Mouse (Mus musculus) spleen, adult 2 months (tissue): ENCODE measurements around the gene Metap1d. TPM values are rescaled to one million over a fixed set of nuclear protein-coding genes. Genes with fewer than 3 reads are reported as not detected.

Experiments used
- DNase-seq, 2 experiments: peaks; one replicate each; pipeline versions ENCODE4 v3.0.0 to v3.0.0-alpha.2; 2012 to 2021; ENCODE audit warnings: low spot score in 2 of 2, low read depth in 1 of 2
- H3K27ac ChIP-seq: fragments of 200-500 bp; 2 replicates; pipeline ENCODE4 v1.5.1; 2012; ENCODE audit warnings: low read length, inconsistent platforms; ENCODE audit not compliant: insufficient read depth
- H3K27me3 ChIP-seq: fragments of 200-500 bp; 2 replicates; pipeline ENCODE4 v1.6.1; 2012; ENCODE audit warnings: mild to moderate bottlenecking, moderate library complexity, low read length, inconsistent platforms; ENCODE audit not compliant: control insufficient read depth, insufficient read depth
- H3K36me3 ChIP-seq: fragments of 200-500 bp; 2 replicates; pipeline ENCODE4 v1.6.1; 2012; ENCODE audit warnings: mild to moderate bottlenecking, low read length, inconsistent platforms; ENCODE audit not compliant: control insufficient read depth, insufficient read depth
- H3K4me1 ChIP-seq: fragments of 200-500 bp; 2 replicates; pipeline ENCODE4 v1.6.1; 2011; ENCODE audit warnings: inconsistent platforms; ENCODE audit not compliant: control insufficient read depth, insufficient read depth, insufficient read length
- H3K4me3 ChIP-seq: fragments of 200-500 bp; 2 replicates; pipeline ENCODE4 v1.5.1; 2011; ENCODE audit warnings: mild to moderate bottlenecking, inconsistent platforms; ENCODE audit not compliant: insufficient read depth, insufficient read length; ENCODE audit errors: extremely low read depth
- CTCF ChIP-seq: fragments of 200-500 bp; IDR thresholded peaks from 2 replicates; pipeline ENCODE4 v1.5.1; 2011; ENCODE audit warnings: mild to moderate bottlenecking, inconsistent platforms; ENCODE audit not compliant: insufficient read depth, insufficient read length, insufficient replicate concordance; ENCODE audit errors: extremely low read depth
- POLR2A ChIP-seq: fragments of 200-500 bp; IDR thresholded peaks from 2 replicates; pipeline ENCODE4 v1.6.1; 2011; ENCODE audit warnings: low read depth, low read length, inconsistent platforms
- WGBS: fragments of 180-500 bp; shearing (Covaris S2); methylation state at CpG from one replicate; pipeline ENCODE4 v1.1.7; 2018; 5-methylcytosine and 5-hydroxymethylcytosine counted together
- polyA plus RNA-seq: library from polyadenylated mRNA; depleted of rRNA; stranded (reverse); fragments of >200 nt; gene quantifications from 2 replicates; pipeline ENCODE4 v1.2.3, GENCODE M21; 2012

The Metap1d gene
- polyA plus RNA-seq, 1 experiment = 10.5 TPM

GRCm38 (mm10) chr2:71528714-71529510 lies 75.8 kb downstream of the Metap1d start:
- Histone ChIP-seq H3K4me3 (peak overlapping the region; percentile 44; the same call in 1 of the 2 replicates), H3K4me1 (peaks cover 14% of the 10 kb centered on the region)
- no peak for TF ChIP-seq CTCF
- no peak for TF ChIP-seq POLR2A

GRCm38 (mm10) chr2:71529511-71530351 lies 76.7 kb downstream of the Metap1d start:
- TF ChIP-seq CTCF (no peak), POLR2A (no peak)
- no peak for DNase-seq
- Histone ChIP-seq H3K4me1 (peaks cover 14% of the 10 kb centered on the region), H3K36me3 (no peaks in the 10 kb centered on the region), H3K27ac (no peak overlapping the region), H3K27me3 (peaks cover 54% of the 10 kb centered on the region), H3K4me3 (peak overlapping the region; percentile 44; the same call in 1 of the 2 replicates)
- 2% methylated on average over 60 of the region's 60 CpGs for WGBS

More at GRCm38 (mm10) chr2:71528714-71529510, 75.8 kb downstream of the Metap1d start:
- WGBS = 2% methylated on average over 56 of the region's 57 CpGs
- Histone ChIP-seq H3K36me3 (no peaks in the 10 kb centered on the region), H3K27me3 (peaks cover 49% of the 10 kb centered on the region), H3K27ac (no peak overlapping the region)
- no peak for DNase-seq

- 6% methylated on average over 34 of the region's 34 CpGs for whole genome bisulfite sequencing
- H3K27ac ChIP-seq = no peak overlapping the region
- peaks cover 14% of the 10 kb centered on the region for H3K4me1 ChIP-seq
- H3K27me3 ChIP-seq = peaks cover 55% of the 10 kb centered on the region
- TF ChIP-seq POLR2A (no peak), CTCF (no peak)
- no peaks in the 10 kb centered on the region for H3K36me3 ChIP-seq
- no peak overlapping the region; the same call in 1 of the 2 replicates for H3K4me3 ChIP-seq
- DNase-seq = no peak
Observed at GRCm38 (mm10) chr2:71530391-71531123, 77.5 kb downstream of the Metap1d start.

GRCm38 (mm10) chr2:71531124-71531590 lies 78.1 kb downstream of the Metap1d start:
- no peak for DNase-seq
- H3K36me3 ChIP-seq = no peaks in the 10 kb centered on the region
- TF ChIP-seq POLR2A (no peak), CTCF (no peak)
- 7% methylated on average over 12 of the region's 12 CpGs for WGBS
- H3K4me1 ChIP-seq = peaks cover 14% of the 10 kb centered on the region
- H3K27ac ChIP-seq = no peak overlapping the region
- no peak overlapping the region for H3K4me3 ChIP-seq
- H3K27me3 ChIP-seq = peaks cover 56% of the 10 kb centered on the region

- H3K27me3 ChIP-seq = peaks cover 63% of the 10 kb centered on the region
- TF ChIP-seq CTCF (no peak), POLR2A (no peak)
- no peak overlapping the region for H3K4me3 ChIP-seq
- no peak for DNase-seq
- H3K27ac ChIP-seq = no peak overlapping the region
- 6% methylated on average over 43 of the region's 43 CpGs for WGBS
- no peaks in the 10 kb centered on the region for H3K36me3 ChIP-seq
- H3K4me1 ChIP-seq = peaks cover 14% of the 10 kb centered on the region
Observed at GRCm38 (mm10) chr2:71531990-71532970, 79.2 kb downstream of the Metap1d start.

- TF ChIP-seq POLR2A = no peak
- TF ChIP-seq CTCF = no peak
- DNase-seq = no peak
- Histone ChIP-seq H3K27me3 (peaks cover 64% of the 10 kb centered on the region), H3K27ac (no peak overlapping the region), H3K4me3 (no peak overlapping the region), H3K36me3 (no peaks in the 10 kb centered on the region), H3K4me1 (peaks cover 14% of the 10 kb centered on the region)
- 15% methylated on average over 5 of the region's 5 CpGs for WGBS
Observed at GRCm38 (mm10) chr2:71533094-71533493, 80.0 kb downstream of the Metap1d start.
